8 mouse cellular contexts compared by ENCODE assay signal in the genomic region with DNA sequence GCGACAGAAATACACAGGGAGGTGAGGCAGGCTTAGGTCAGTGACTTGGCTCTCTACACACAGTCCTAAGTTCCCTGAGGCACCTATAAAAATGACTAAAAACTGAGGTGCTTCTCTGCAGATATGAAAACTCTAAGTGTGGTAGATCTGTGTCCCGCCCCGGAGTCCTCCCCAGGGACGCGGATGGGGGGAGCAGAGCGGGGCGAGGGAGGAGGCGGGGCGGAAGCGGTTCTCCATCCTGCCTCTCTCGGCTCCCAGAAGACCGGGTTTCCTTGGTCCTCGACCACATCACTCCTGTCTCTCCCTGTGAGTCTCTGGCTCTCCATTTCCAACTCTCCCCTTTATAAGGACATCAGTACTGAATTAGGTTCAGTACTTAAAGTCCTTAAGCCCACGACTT. TPM values are rescaled to one million over a fixed set of nuclear protein-coding genes. Genes with fewer than 3 reads are reported as not detected.
DNase-seq lines count a peak whose midpoint lies in the region; ATAC-seq and TF ChIP-seq lines count a peak whose summit lies in the region.

No protein-coding gene starts in this region.

- DNase-seq in lung, postnatal 0 days (ENCODE audit: low spot score): peak; percentile 43
- DNase-seq in lung, postnatal 14 days: no peak
- peak; percentile 51 for DNase-seq in heart, postnatal 0 days (ENCODE audit: low spot score)
- peak; percentile 63 for DNase-seq in limb, embryonic 11.5 days (ENCODE audit: low spot score)
- DNase-seq in c-Kit-positive CD71-positive TER-119-positive erythroid progenitor cells, embryonic 14.5 days (ENCODE audit: low spot score): no peak

- no peaks in the 10 kb centered on the region for H3K9me3 ChIP-seq in lung, postnatal 0 days (ENCODE audit: low read length)
- no peaks in the 10 kb centered on the region for H3K9me3 ChIP-seq in heart, postnatal 0 days (replicated peaks; ENCODE audit: control insufficient read depth, low read length)
- no peaks in the 10 kb centered on the region for H3K9me3 ChIP-seq in limb, embryonic 11.5 days (ENCODE audit: control insufficient read depth, low read length)
- no peaks in the 10 kb centered on the region for H3K9me3 ChIP-seq in neural tube, embryonic 13.5 days

- TF ChIP-seq POLR2A in cortical plate, adult 2 months (IDR thresholded peaks at IDR 0.05; ENCODE audit: extremely low read depth, insufficient read depth, low read length): no peak

- H3K4me2 ChIP-seq in lung, postnatal 0 days (replicated peaks; ENCODE audit: low read depth, low read length): peak overlapping the region; percentile 40
- H3K4me2 ChIP-seq in heart, postnatal 0 days (ENCODE audit: low read depth, low read length): peak overlapping the region; percentile 60
- H3K4me2 ChIP-seq in limb, embryonic 11.5 days (ENCODE audit: low read depth, severe bottlenecking): peak overlapping the region; percentile 59
- peak overlapping the region; percentile 50 for H3K4me2 ChIP-seq in neural tube, embryonic 13.5 days

- H3K9ac ChIP-seq in lung, postnatal 0 days (replicated peaks; ENCODE audit: low read depth): no peak overlapping the region
- H3K9ac ChIP-seq in heart, postnatal 0 days (replicated peaks; ENCODE audit: low read depth, low read length): no peak overlapping the region; the same call in 1 of the 2 replicates
- 0 out of 2 replicates have a peak overlapping the region, but pooled peaks have one; percentile 32 for H3K9ac ChIP-seq in limb, embryonic 11.5 days (ENCODE audit: low read length)
- peak overlapping the region; percentile 51 for H3K9ac ChIP-seq in neural tube, embryonic 13.5 days

- 0% methylated on average over 14 of the region's 14 CpGs for WGBS in lung, postnatal 0 days
- WGBS in heart, postnatal 0 days: 0% methylated on average over 13 of the region's 14 CpGs
- WGBS in limb, embryonic 11.5 days: under 1% methylated on average over 14 of the region's 14 CpGs
- 1% methylated on average over 14 of the region's 14 CpGs for WGBS in neural tube, embryonic 13.5 days

- no peak for TF ChIP-seq CTCF in lung, postnatal 0 days (IDR thresholded peaks at IDR 0.05)
- TF ChIP-seq CTCF in cortical plate, adult 2 months (IDR thresholded peaks at IDR 0.05; ENCODE audit: extremely low read depth, insufficient read depth, low read length): no peak
- no peak for TF ChIP-seq CTCF in heart, postnatal 0 days (IDR thresholded peaks at IDR 0.05; ENCODE audit: low read depth)

- H3K27ac ChIP-seq in lung, postnatal 0 days (ENCODE audit: low read length): no peak overlapping the region
- H3K27ac ChIP-seq in cortical plate, adult 2 months (ENCODE audit: insufficient read depth, low read length): peak overlapping the region; percentile 44; the same call in 1 of the 2 replicates
- H3K27ac ChIP-seq in heart, postnatal 0 days (ENCODE audit: low read depth): peak overlapping the region; percentile 43; the same call in 1 of the 2 replicates
- H3K27ac ChIP-seq in limb, embryonic 11.5 days (replicated peaks; ENCODE audit: low read depth, low read length): no peak overlapping the region
- no peak overlapping the region for H3K27ac ChIP-seq in neural tube, embryonic 13.5 days (replicated peaks)

- H3K4me1 ChIP-seq in lung, postnatal 0 days (ENCODE audit: insufficient read depth, low read depth, low read length): peaks cover 8% of the 10 kb centered on the region; the same call in 1 of the 2 replicates
- H3K4me1 ChIP-seq in cortical plate, adult 2 months (ENCODE audit: control insufficient read depth, insufficient read depth, low read length): peaks cover 10% of the 10 kb centered on the region
- peaks cover 36% of the 10 kb centered on the region for H3K4me1 ChIP-seq in heart, postnatal 0 days (ENCODE audit: control insufficient read depth, insufficient read depth)
- peaks cover 7% of the 10 kb centered on the region; the same call in 1 of the 2 replicates for H3K4me1 ChIP-seq in limb, embryonic 11.5 days (ENCODE audit: control insufficient read depth, insufficient read depth, low read length)
- peaks cover 40% of the 10 kb centered on the region for H3K4me1 ChIP-seq in neural tube, embryonic 13.5 days (replicated peaks)

- TF ChIP-seq EP300 in lung, postnatal 0 days (IDR thresholded peaks at IDR 0.05): no peak
- TF ChIP-seq EP300 in heart, postnatal 0 days (IDR thresholded peaks at IDR 0.05; ENCODE audit: low read depth): no peak

- H3K27me3 ChIP-seq in lung, postnatal 0 days (replicated peaks; ENCODE audit: insufficient read depth, low read length): no peaks in the 10 kb centered on the region
- H3K27me3 ChIP-seq in heart, postnatal 0 days (ENCODE audit: control insufficient read depth, insufficient read depth, low read length): 0 out of 2 replicates have a peak, but pooled peaks cover 5% of the 10 kb centered on the region
- peaks cover 22% of the 10 kb centered on the region for H3K27me3 ChIP-seq in limb, embryonic 11.5 days (ENCODE audit: control insufficient read depth, insufficient read depth, low read length)
- H3K27me3 ChIP-seq in neural tube, embryonic 13.5 days: peaks cover 63% of the 10 kb centered on the region

- ATAC-seq in lung, postnatal 0 days: peak; percentile 46
- ATAC-seq in heart, postnatal 0 days (ENCODE audit: insufficient read depth, low read depth): no peak
- ATAC-seq in limb, embryonic 11.5 days (ENCODE audit: insufficient number of reproducible peaks, low FRiP score, low TSS enrichment, low read depth): 0 out of 2 replicates have a peak, but pooled peaks have one; percentile 10
- peak; percentile 15; the same call in 1 of the 2 replicates for ATAC-seq in neural tube, embryonic 13.5 days (ENCODE audit: low read depth)
- ATAC-seq in erythroid progenitor cell, adult 5-6 weeks (replicated peaks; ENCODE audit: low FRiP score, poor library complexity, severe bottlenecking): no peak

- H3K36me3 ChIP-seq in lung, postnatal 0 days (ENCODE audit: insufficient read depth, low read length): no peaks in the 10 kb centered on the region
- no peaks in the 10 kb centered on the region for H3K36me3 ChIP-seq in heart, postnatal 0 days (replicated peaks; ENCODE audit: control insufficient read depth, insufficient read depth, low read length)
- H3K36me3 ChIP-seq in limb, embryonic 11.5 days (ENCODE audit: control insufficient read depth, insufficient read depth, low read length): no peaks in the 10 kb centered on the region
- H3K36me3 ChIP-seq in neural tube, embryonic 13.5 days: no peaks in the 10 kb centered on the region

- H3K4me3 ChIP-seq in lung, postnatal 0 days (ENCODE audit: low read depth, low read length): no peak overlapping the region
- H3K4me3 ChIP-seq in cortical plate, adult 2 months (ENCODE audit: insufficient read depth, low read length): peak overlapping the region; percentile 13
- H3K4me3 ChIP-seq in heart, postnatal 0 days (ENCODE audit: low read depth, low read length): peak overlapping the region; percentile 35
- H3K4me3 ChIP-seq in limb, embryonic 11.5 days (ENCODE audit: low read depth, low read length): peak overlapping the region; percentile 22
- H3K4me3 ChIP-seq in neural tube, embryonic 13.5 days: peak overlapping the region; percentile 19

RNA-seq across cellular contexts. Expression of a gene that starts 16.8 kb away (rescaled TPM):
- not detected in 2 replicates for polyA plus RNA-seq in lung, postnatal 0 days (2015; fragmentation: Nextera tagmentation; extraction: Ambion mirVana)
- polyA plus RNA-seq in cortical plate, adult 2 months (2012; rRNA removed): 4.0 and 5.5 TPM in 2 replicates
- not detected in 2 replicates for total RNA-seq in heart, postnatal 0 days (2014; rRNA removed; ENCODE audit: low replicate concordance)
- not detected in 2 replicates for polyA plus RNA-seq in heart, postnatal 0 days (2015; fragmentation: Nextera tagmentation; extraction: Ambion mirVana)
- not detected in 2 replicates for polyA plus RNA-seq in limb, embryonic 11.5 days (2014; fragmentation: Nextera tagmentation; extraction: Ambion mirVana)
- not detected in 2 replicates for polyA plus RNA-seq in neural tube, embryonic 13.5 days (2015; fragmentation: Nextera tagmentation; extraction: Ambion mirVana)
- total RNA-seq in erythroid progenitor cell, adult 5-6 weeks (2015; ENCODE audit: low replicate concordance): not detected in 2 replicates
- not detected in 2 replicates for total RNA-seq in erythroid progenitor cell, adult 5-6 weeks (2017; ENCODE audit: low replicate concordance)

RNA-seq across cellular contexts. Expression of a gene that starts 32.7 kb away (rescaled TPM):
- 20.2 and 22.2 TPM in 2 replicates for polyA plus RNA-seq in lung, postnatal 0 days (2015; fragmentation: Nextera tagmentation; extraction: Ambion mirVana)
- 33.0 and 33.6 TPM in 2 replicates for polyA plus RNA-seq in cortical plate, adult 2 months (2012; rRNA removed)
- total RNA-seq in heart, postnatal 0 days (2014; rRNA removed; ENCODE audit: low replicate concordance): 8.4 and 23.1 TPM in 2 replicates
- polyA plus RNA-seq in heart, postnatal 0 days (2015; fragmentation: Nextera tagmentation; extraction: Ambion mirVana): 13.9 and 14.4 TPM in 2 replicates
- 45.8 and 52.6 TPM in 2 replicates for polyA plus RNA-seq in limb, embryonic 11.5 days (2014; fragmentation: Nextera tagmentation; extraction: Ambion mirVana)
- 37.0 and 43.6 TPM in 2 replicates for polyA plus RNA-seq in neural tube, embryonic 13.5 days (2015; fragmentation: Nextera tagmentation; extraction: Ambion mirVana)
- total RNA-seq in erythroid progenitor cell, adult 5-6 weeks (2015; ENCODE audit: low replicate concordance): 32.3 and 32.8 TPM in 2 replicates
- total RNA-seq in erythroid progenitor cell, adult 5-6 weeks (2017; ENCODE audit: low replicate concordance): 57.9 and 58.0 TPM in 2 replicates

Comparison
In these comparisons a context has a peak if more than half of its experiments do, and no peak if none do; other contexts are left out.
1. DNase-seq: peak in lung, postnatal 0 days (single experiment), heart, postnatal 0 days (single experiment) and limb, embryonic 11.5 days (single experiment); none in lung, postnatal 14 days (single experiment) and c-Kit-positive CD71-positive TER-119-positive erythroid progenitor cells, embryonic 14.5 days (single experiment).
2. ATAC-seq: peak in lung, postnatal 0 days (single experiment), limb, embryonic 11.5 days (single experiment) and neural tube, embryonic 13.5 days (single experiment); none in heart, postnatal 0 days (single experiment) and erythroid progenitor cell, adult 5-6 weeks (single experiment).
3. H3K27ac ChIP-seq: peak in cortical plate, adult 2 months (single experiment) and heart, postnatal 0 days (single experiment); none in lung, postnatal 0 days (single experiment), limb, embryonic 11.5 days (single experiment) and neural tube, embryonic 13.5 days (single experiment).
4. H3K9ac ChIP-seq: peak in limb, embryonic 11.5 days (single experiment) and neural tube, embryonic 13.5 days (single experiment); none in lung, postnatal 0 days (single experiment) and heart, postnatal 0 days (single experiment).
5. Peak in every context shown above with its lines, with median percentiles within 50 percentile points of each other: H3K4me2 ChIP-seq.